Mouse (Mus musculus) kidney, embryonic 15.5 days (tissue): ENCODE data around the gene Dmrtc2. TPM values are rescaled to one million over a fixed set of nuclear protein-coding genes. Genes with fewer than 3 reads are reported as not detected.
"Not testable (repeated sequence)": the region's sequence is repeated elsewhere in the genome, so short reads cannot be mapped to it uniquely, and the experiment has no call there.

Experiments
- ATAC-seq: fragments of 200-750 bp; cut with Nextera tagmentation; replicated peaks from 2 replicates; pipeline ENCODE4 v1.8.0; 2017; ENCODE audit warnings: moderate TSS enrichment; ENCODE audit not compliant: low FRiP score
- H3K27ac ChIP-seq: fragments of 300-500 bp; sonication (generic); 2 replicates; pipeline ENCODE4 v1.5.1; 2015; ENCODE audit warnings: mild to moderate bottlenecking, inconsistent platforms
- H3K27me3 ChIP-seq: fragments of 300-500 bp; sonication (generic); 2 replicates; pipeline ENCODE4 v1.6.1; 2015; ENCODE audit warnings: inconsistent platforms
- H3K36me3 ChIP-seq: fragments of 300-500 bp; sonication (generic); 2 replicates; pipeline ENCODE4 v1.6.1; 2015; ENCODE audit warnings: inconsistent platforms
- H3K4me1 ChIP-seq: fragments of 300-500 bp; sonication (generic); 2 replicates; pipeline ENCODE4 v1.6.1; 2015; ENCODE audit warnings: inconsistent platforms
- H3K4me2 ChIP-seq: fragments of 300-500 bp; sonication (generic); 2 replicates; pipeline ENCODE4 v1.6.1; 2015; ENCODE audit warnings: moderate library complexity, mild to moderate bottlenecking, inconsistent platforms
- H3K4me3 ChIP-seq: fragments of 300-500 bp; sonication (generic); replicated peaks from 2 replicates; pipeline ENCODE4 v1.5.1; 2015; ENCODE audit warnings: mild to moderate bottlenecking, inconsistent platforms
- H3K9ac ChIP-seq: fragments of 300-500 bp; sonication (generic); 2 replicates; pipeline ENCODE4 v1.6.1; 2015; ENCODE audit warnings: mild to moderate bottlenecking, inconsistent platforms
- H3K9me3 ChIP-seq: fragments of 300-500 bp; sonication (generic); replicated peaks from 2 replicates; pipeline ENCODE4 v1.6.1; 2016; ENCODE audit warnings: inconsistent platforms
- WGBS: fragments of 180-500 bp; shearing (Covaris S2); methylation state at CpG from one replicate; pipeline ENCODE4 v1.1.7; 2015; ENCODE audit warnings: mixed read lengths; 5-methylcytosine and 5-hydroxymethylcytosine counted together
- polyA plus RNA-seq: library from polyadenylated mRNA; unstranded; fragments of >200 nt; fragmentation: Nextera tagmentation; extraction: Ambion mirVana; gene quantifications from 2 replicates; pipeline ENCODE4 v1.2.1, GENCODE M21; 2015

Gene Dmrtc2
- polyA plus RNA-seq, result not detected in 2 replicates

GRCm38 (mm10) chr7:24869532-24870165, at the start of gene Dmrtc2, which contains the start of gene Lypd4:
Dmrtc2 (plus strand) TSS chr7:24870057.
Lypd4 (minus strand) TSS chr7:24869941.
- 54% methylated on average over 41 of the region's 41 CpGs for WGBS
- Histone ChIP-seq H3K9me3 (no peaks in the 10 kb centered on the region), H3K4me1 (no peaks in the 10 kb centered on the region), H3K36me3 (no peaks in the 10 kb centered on the region), H3K9ac (no peak within 1 kb of the TSS), H3K4me2 (no peak within 1 kb of the TSS), H3K27ac (no peak within 1 kb of the TSS), H3K27me3 (peaks cover 6% of the 10 kb centered on the region; the same call in 1 of the 2 replicates), H3K4me3 (no peak within 1 kb of the TSS)
- no peak for ATAC-seq

- no peak overlapping the region for H3K4me2 ChIP-seq
- no peak overlapping the region for H3K27ac ChIP-seq
- WGBS, result 59% methylated on average over 7 of the region's 7 CpGs
- no peak overlapping the region for H3K4me3 ChIP-seq
- no peak overlapping the region for H3K9ac ChIP-seq
- H3K4me1 ChIP-seq, result no peaks in the 10 kb centered on the region
- H3K27me3 ChIP-seq, result no peaks in the 10 kb centered on the region
- H3K9me3 ChIP-seq, result no peaks in the 10 kb centered on the region
- no peak for ATAC-seq
- no peaks in the 10 kb centered on the region for H3K36me3 ChIP-seq
These were observed 45.4 kb upstream of the Dmrtc2 start for GRCm38 (mm10) chr7:24824452-24824851.

GRCm38 (mm10) chr7:24827181-24827580, 42.7 kb upstream of the Dmrtc2 start:
- WGBS, result 87% methylated on average over 4 of the region's 4 CpGs
- no peak for ATAC-seq
- no peaks in the 10 kb centered on the region for H3K9me3 ChIP-seq
- H3K4me3 ChIP-seq, result no peak overlapping the region
- H3K4me2 ChIP-seq, result no peak overlapping the region
- no peak overlapping the region for H3K9ac ChIP-seq
- H3K36me3 ChIP-seq, result no peaks in the 10 kb centered on the region
- no peaks in the 10 kb centered on the region for H3K4me1 ChIP-seq
- no peak overlapping the region for H3K27ac ChIP-seq
- H3K27me3 ChIP-seq, result no peaks in the 10 kb centered on the region

GRCm38 (mm10) chr7:24838732-24839409, 31.0 kb upstream of the Dmrtc2 start:
- ATAC-seq, result 0 out of 2 replicates have a peak, but pooled peaks have one; percentile 58
- H3K4me1 ChIP-seq, H3K4me2 ChIP-seq, H3K27me3 ChIP-seq, H3K36me3 ChIP-seq, H3K27ac ChIP-seq, H3K9me3 ChIP-seq, H3K4me3 ChIP-seq, H3K9ac ChIP-seq: not testable (repeated sequence)
- 53% methylated on average over 12 of the region's 13 CpGs for WGBS

GRCm38 (mm10) chr7:24839410-24839808, 30.4 kb upstream of the Dmrtc2 start:
- H3K9me3 ChIP-seq, result no peaks in the 10 kb centered on the region
- WGBS, result 84% methylated on average over 8 of the region's 8 CpGs
- no peaks in the 10 kb centered on the region for H3K4me1 ChIP-seq
- H3K27me3 ChIP-seq, result no peaks in the 10 kb centered on the region
- no peak overlapping the region for H3K4me2 ChIP-seq
- H3K4me3 ChIP-seq, result no peak overlapping the region
- H3K9ac ChIP-seq, result no peak overlapping the region
- H3K27ac ChIP-seq, result no peak overlapping the region
- no peak for ATAC-seq
- no peaks in the 10 kb centered on the region for H3K36me3 ChIP-seq

- Histone ChIP-seq H3K9ac (no peak overlapping the region), H3K27ac (no peak overlapping the region), H3K4me1 (no peaks in the 10 kb centered on the region), H3K27me3 (no peaks in the 10 kb centered on the region), H3K36me3 (no peaks in the 10 kb centered on the region), H3K4me2 (no peak overlapping the region), H3K9me3 (no peaks in the 10 kb centered on the region), H3K4me3 (no peak overlapping the region)
- no peak for ATAC-seq
- whole genome bisulfite sequencing, result 72% methylated on average over 3 of the region's 3 CpGs
These were observed 29.5 kb upstream of the Dmrtc2 start for GRCm38 (mm10) chr7:24840331-24840730.

- Histone ChIP-seq H3K4me3 (no peak overlapping the region), H3K27me3 (no peaks in the 10 kb centered on the region), H3K9me3 (no peaks in the 10 kb centered on the region), H3K4me1 (no peaks in the 10 kb centered on the region), H3K4me2 (no peak overlapping the region), H3K27ac (no peak overlapping the region), H3K9ac (no peak overlapping the region), H3K36me3 (no peaks in the 10 kb centered on the region)
- no peak for ATAC-seq
- WGBS, result 67% methylated on average over 4 of the region's 4 CpGs
These were observed 28.8 kb upstream of the Dmrtc2 start for GRCm38 (mm10) chr7:24841009-24841408.

GRCm38 (mm10) chr7:24844144-24844543, 25.7 kb upstream of the Dmrtc2 start:
- no peak overlapping the region for H3K9ac ChIP-seq
- H3K4me3 ChIP-seq, result no peak overlapping the region
- no peak overlapping the region for H3K27ac ChIP-seq
- no peaks in the 10 kb centered on the region for H3K27me3 ChIP-seq
- no peak overlapping the region for H3K4me2 ChIP-seq
- H3K4me1 ChIP-seq, result no peaks in the 10 kb centered on the region
- no peaks in the 10 kb centered on the region for H3K9me3 ChIP-seq
- H3K36me3 ChIP-seq, result no peaks in the 10 kb centered on the region
- no peak for ATAC-seq
- 47% methylated on average over 5 of the region's 5 CpGs for WGBS

- ATAC-seq, result no peak
- 86% methylated on average over 9 of the region's 9 CpGs for WGBS
- Histone ChIP-seq H3K4me2 (no peak overlapping the region), H3K36me3 (no peaks in the 10 kb centered on the region), H3K4me1 (0 out of 2 replicates have a peak, but pooled peaks cover 5% of the 10 kb centered on the region), H3K9ac (no peak overlapping the region), H3K27ac (no peak overlapping the region), H3K9me3 (no peaks in the 10 kb centered on the region), H3K27me3 (no peaks in the 10 kb centered on the region), H3K4me3 (no peak overlapping the region)
These were observed 24.7 kb upstream of the Dmrtc2 start for GRCm38 (mm10) chr7:24845181-24845580.

GRCm38 (mm10) chr7:24845713-24846112, 24.1 kb upstream of the Dmrtc2 start:
- ATAC-seq, result no peak
- no peak overlapping the region for H3K4me3 ChIP-seq
- H3K4me1 ChIP-seq, result peaks cover 7% of the 10 kb centered on the region; the same call in 1 of the 2 replicates
- no peak overlapping the region for H3K9ac ChIP-seq
- no peaks in the 10 kb centered on the region for H3K36me3 ChIP-seq
- H3K27me3 ChIP-seq, result no peaks in the 10 kb centered on the region
- H3K9me3 ChIP-seq, result no peaks in the 10 kb centered on the region
- H3K27ac ChIP-seq, result no peak overlapping the region
- 8% methylated on average over 6 of the region's 6 CpGs for WGBS
- H3K4me2 ChIP-seq, result no peak overlapping the region

GRCm38 (mm10) chr7:24846576-24846975, 23.3 kb upstream of the Dmrtc2 start:
- H3K4me2 ChIP-seq, H3K27me3 ChIP-seq, H3K27ac ChIP-seq, ATAC-seq, H3K9ac ChIP-seq, H3K4me3 ChIP-seq, H3K9me3 ChIP-seq, H3K4me1 ChIP-seq, H3K36me3 ChIP-seq: not testable (repeated sequence)
- WGBS, result 26% methylated on average over 2 of the region's 2 CpGs

GRCm38 (mm10) chr7:24850162-24850561, 19.7 kb upstream of the Dmrtc2 start:
- Histone ChIP-seq H3K9ac (no peak overlapping the region), H3K27me3 (no peaks in the 10 kb centered on the region), H3K36me3 (no peaks in the 10 kb centered on the region), H3K4me1 (peaks cover 26% of the 10 kb centered on the region), H3K4me2 (no peak overlapping the region), H3K9me3 (no peaks in the 10 kb centered on the region), H3K27ac (peak overlapping the region; percentile 56; the same call in 1 of the 2 replicates), H3K4me3 (no peak overlapping the region)
- WGBS, result 20% methylated on average over 5 of the region's 5 CpGs
- ATAC-seq, result no peak
